Mouse (Mus musculus): ENCODE data around the gene Diablo.
"Not testable (repeated sequence)": the region's sequence is repeated elsewhere in the genome, so short reads cannot be mapped to it uniquely, and the experiment has no call there.

The Diablo gene

GRCm38 (mm10) chr5:123523692-123524392 lies at the start of gene Diablo:
TSS of gene Diablo (minus strand) at chr5:123524176.
- DNase-seq (ENCODE audit: low spot score): peak; percentile 96

GRCm38 (mm10) chr5:123573362-123573761 lies 49.4 kb upstream of the Diablo start:
- no peak for DNase-seq (ENCODE audit: low spot score)

- DNase-seq (ENCODE audit: low spot score): peak; percentile 95
Observed at GRCm38 (mm10) chr5:123572357-123573186, 48.6 kb upstream of the Diablo start, which contains the start of gene Vps33a. TSS of gene Vps33a (minus strand) at chr5:123573038.

GRCm38 (mm10) chr5:123561128-123561527 lies 37.2 kb upstream of the Diablo start:
- no peak for DNase-seq (ENCODE audit: low spot score)

- no peak for DNase-seq (ENCODE audit: low spot score)
Observed at GRCm38 (mm10) chr5:123559588-123559987, 35.6 kb upstream of the Diablo start.

GRCm38 (mm10) chr5:123556451-123556850 lies 32.5 kb upstream of the Diablo start:
- no peak for DNase-seq (ENCODE audit: low spot score)

- DNase-seq (ENCODE audit: low spot score): no peak
Observed at GRCm38 (mm10) chr5:123555693-123556092, 31.7 kb upstream of the Diablo start.

- no peak for DNase-seq (ENCODE audit: low spot score)
Observed at GRCm38 (mm10) chr5:123533801-123534200, 9.8 kb upstream of the Diablo start.

- DNase-seq (ENCODE audit: low spot score): no peak
Observed at GRCm38 (mm10) chr5:123530056-123530455, 6.1 kb upstream of the Diablo start.

- DNase-seq (ENCODE audit: low spot score): no peak
Observed at GRCm38 (mm10) chr5:123528641-123529040, 4.7 kb upstream of the Diablo start.

- DNase-seq (ENCODE audit: low spot score): no peak
Observed at GRCm38 (mm10) chr5:123525916-123526495, 2.0 kb upstream of the Diablo start.

- no peak for DNase-seq (ENCODE audit: low spot score)
Observed at GRCm38 (mm10) chr5:123525281-123525680, 1.3 kb upstream of the Diablo start, which contains the start of gene Gm49027. TSS of gene Gm49027 (minus strand) at chr5:123525488.

GRCm38 (mm10) chr5:123524393-123524750 lies 396 bp upstream of the Diablo start:
- DNase-seq (ENCODE audit: low spot score): no peak

- no peak for DNase-seq (ENCODE audit: low spot score)
Observed at GRCm38 (mm10) chr5:123522166-123522565, 1.8 kb downstream of the Diablo start.

- no peak for DNase-seq (ENCODE audit: low spot score)
Observed at GRCm38 (mm10) chr5:123521621-123522020, 2.4 kb downstream of the Diablo start.

- DNase-seq (ENCODE audit: low spot score): no peak
Observed at GRCm38 (mm10) chr5:123520666-123521065, 3.3 kb downstream of the Diablo start.

- no peak for DNase-seq (ENCODE audit: low spot score)
Observed at GRCm38 (mm10) chr5:123514871-123515270, 9.1 kb downstream of the Diablo start.

- no peak for DNase-seq (ENCODE audit: low spot score)
Observed at GRCm38 (mm10) chr5:123512102-123512501, 11.9 kb downstream of the Diablo start.

- DNase-seq (ENCODE audit: low spot score): not testable (repeated sequence)
Observed at GRCm38 (mm10) chr5:123511426-123511825, 12.6 kb downstream of the Diablo start.

GRCm38 (mm10) chr5:123510160-123510559 lies 13.8 kb downstream of the Diablo start, which contains the start of gene B3gnt4:
TSS of gene B3gnt4 (plus strand) at chr5:123510460.
- no peak for DNase-seq (ENCODE audit: low spot score)

GRCm38 (mm10) chr5:123508921-123509320 lies 15.1 kb downstream of the Diablo start:
- DNase-seq (ENCODE audit: low spot score): no peak

GRCm38 (mm10) chr5:123507936-123508723 lies 15.8 kb downstream of the Diablo start:
- peak; percentile 66 for DNase-seq (ENCODE audit: low spot score)
